Mouse (Mus musculus) mesoderm, embryonic 11.5 days (tissue): ENCODE measurements at regions not wholly inside any gene's neighbourhood (a gene's known extent, or its start where the extent isn't known, plus 50 kb on each side); places are given as distances from the start of the nearest gene placed in this dataset.

Experiments used
- DNase-seq: peaks from one replicate; pipeline ENCODE4 v3.0.0-alpha.2; 2012; ENCODE audit warnings: low read depth, low spot score

GRCm38 (mm10) chr13:31681571-31681970 lies 56.0 kb downstream of the Foxf2 start:
- DNase-seq: no peak

DNA sequence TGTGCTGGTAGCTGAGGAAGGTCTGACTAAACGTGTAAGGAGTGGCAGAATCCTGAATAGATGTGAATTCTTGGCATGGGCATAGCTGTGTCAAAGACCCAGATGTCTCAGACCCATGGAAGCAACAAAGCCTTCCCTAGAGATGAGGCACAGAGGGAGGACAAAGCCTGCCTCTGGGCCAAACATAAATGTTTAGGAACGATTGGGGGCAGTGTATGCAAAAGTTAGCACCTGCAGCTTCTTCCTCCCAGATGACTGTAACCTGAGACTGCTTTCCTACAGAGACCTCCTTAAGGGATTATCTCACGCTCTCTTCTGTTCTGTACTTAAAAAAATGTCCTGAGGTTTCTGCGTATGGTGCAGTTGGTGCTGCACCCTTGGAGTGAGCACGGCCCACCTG lies 57.7 kb downstream of the Foxf2 start:
- DNase-seq: no peak

DNA sequence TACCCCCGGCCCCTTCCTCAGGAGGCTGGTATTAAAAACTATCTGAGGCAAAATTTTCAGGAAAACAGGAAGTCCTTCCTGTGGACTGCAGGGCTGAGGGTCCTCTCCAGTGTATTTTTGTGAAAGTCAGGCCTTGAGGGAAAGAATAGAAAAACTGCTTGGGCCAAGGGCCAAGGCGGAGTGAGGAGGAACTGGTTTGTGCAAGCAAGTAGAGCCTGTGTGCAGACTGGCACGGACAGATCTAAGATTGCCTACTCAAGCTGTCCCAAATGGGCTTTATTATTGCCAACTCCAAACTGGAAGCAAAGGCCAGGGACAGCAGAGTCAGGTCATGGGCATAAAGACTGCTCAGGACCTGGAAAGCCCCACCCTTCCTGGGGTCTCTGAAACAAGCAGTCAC lies 62.9 kb downstream of the Foxf2 start:
- no peak for DNase-seq

DNA sequence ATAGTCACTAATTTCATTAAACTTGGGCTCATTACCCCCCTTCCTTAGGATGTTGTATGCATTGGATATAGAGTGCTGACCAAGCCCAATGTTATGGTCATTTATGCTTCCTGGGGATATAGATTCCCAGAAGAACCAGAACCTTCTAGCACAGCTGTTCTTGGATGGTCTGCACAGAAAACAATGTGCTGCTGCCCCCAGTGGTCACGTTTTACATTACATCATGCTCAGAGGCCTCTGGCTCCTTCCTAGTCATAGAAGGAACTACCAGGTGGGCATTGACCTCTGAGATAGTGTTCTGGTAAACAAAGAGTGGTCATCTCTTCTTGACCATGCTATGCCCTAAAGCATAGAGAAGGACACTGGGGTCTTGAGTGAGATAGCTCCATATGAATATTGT lies 63.7 kb downstream of the Foxf2 start:
- peak; percentile 23 for DNase-seq

GRCm38 (mm10) chr13:31695725-31696124 lies 70.1 kb downstream of the Foxf2 start:
- DNase-seq: no peak

DNA sequence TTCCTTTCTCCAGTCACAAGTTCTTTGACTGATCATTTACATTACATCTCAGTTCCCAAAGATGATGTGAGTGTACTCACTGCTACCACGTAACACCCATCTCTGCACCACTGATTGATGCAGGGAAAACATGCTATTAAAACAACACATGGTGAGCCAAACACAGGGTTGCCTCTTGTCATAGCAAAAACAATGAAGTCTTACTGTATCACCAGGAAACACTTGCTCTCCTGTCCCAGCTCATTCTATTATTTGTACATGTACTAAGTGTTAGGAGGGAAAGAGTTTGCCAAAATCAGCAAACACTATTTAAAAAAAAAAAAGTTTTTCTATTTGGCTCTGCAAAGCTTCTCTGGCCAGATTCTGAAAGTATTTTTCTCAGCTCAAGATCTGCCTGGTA lies 78.6 kb downstream of the Foxf2 start:
- no peak for DNase-seq

DNA sequence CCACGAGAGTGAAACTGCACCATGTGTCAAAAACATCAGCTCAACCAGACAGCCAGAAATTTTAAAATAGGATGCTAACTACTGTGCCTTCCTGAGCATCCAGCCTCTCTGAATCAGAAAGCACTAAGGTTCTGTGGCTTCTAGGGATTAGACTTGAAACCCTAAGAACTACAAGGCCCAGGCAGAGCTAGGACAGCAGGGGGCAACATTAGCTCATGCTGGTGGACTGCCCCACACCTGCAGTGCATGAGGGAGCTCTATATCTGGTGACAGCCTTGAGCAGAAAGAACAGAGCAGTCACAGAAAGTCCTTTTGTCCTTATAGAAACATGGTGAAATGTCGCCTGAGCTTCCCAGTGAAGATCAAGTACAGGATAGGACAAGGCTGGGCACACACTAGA lies 79.8 kb downstream of the Foxf2 start:
- DNase-seq: no peak

DNA sequence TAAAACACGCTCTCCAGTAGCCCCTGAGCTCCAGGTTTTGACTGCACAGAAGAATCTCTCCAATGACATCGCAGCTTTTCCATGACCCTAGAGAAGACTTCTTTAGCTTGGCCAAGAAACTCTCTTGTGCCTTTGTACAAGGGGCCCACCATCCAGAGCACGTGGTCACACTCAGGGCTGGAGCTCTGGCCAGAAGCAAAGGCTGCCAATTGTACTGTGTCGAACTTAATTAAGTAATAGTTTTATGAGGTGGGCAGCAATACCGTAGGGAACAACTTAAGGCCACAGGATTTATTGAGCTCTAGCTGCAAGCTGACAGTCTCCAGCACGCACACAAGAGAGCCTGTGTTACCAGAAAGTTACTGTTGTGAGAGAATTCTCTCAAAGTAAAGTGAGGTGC lies 85.1 kb downstream of the Foxf2 start:
- peak; percentile 41 for DNase-seq

- peak; percentile 30 for DNase-seq
Measured at GRCm38 (mm10) chr13:31715683-31716082, 90.1 kb downstream of the Foxf2 start.

- DNase-seq: peak; percentile 23
Measured at GRCm38 (mm10) chr13:31716771-31717170, 89.7 kb upstream of the Foxc1 start.

- DNase-seq: no peak
Measured at GRCm38 (mm10) chr13:31720731-31721130, 85.7 kb upstream of the Foxc1 start.

GRCm38 (mm10) chr13:31728862-31729261 lies 77.6 kb upstream of the Foxc1 start:
- no peak for DNase-seq

DNA sequence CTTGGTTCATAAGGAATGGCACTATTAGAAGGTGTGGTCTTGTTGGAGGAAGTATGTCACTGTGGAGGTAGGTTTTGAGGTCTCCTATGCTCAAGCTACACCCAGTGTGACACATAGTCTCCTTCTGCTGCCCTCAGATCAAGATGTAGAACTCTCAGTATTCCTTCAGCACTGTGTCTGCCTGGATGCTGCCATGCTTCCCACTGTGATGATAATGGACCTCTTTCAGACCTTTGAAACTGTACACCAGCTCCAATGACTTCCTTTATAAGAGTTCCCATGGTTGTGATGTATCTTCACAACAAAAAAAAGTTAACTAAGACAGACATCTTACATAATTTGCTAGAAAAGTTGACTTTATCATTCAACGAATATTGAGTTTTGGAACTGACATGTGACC lies 60.2 kb upstream of the Foxc1 start:
- DNase-seq: no peak
